Mouse (Mus musculus) ES-Bruce4 (cell line): ENCODE data around the gene Usmg5. TPM values are rescaled to one million over a fixed set of nuclear protein-coding genes. Genes with fewer than 3 reads are reported as not detected.

Source experiments
- H3K27ac ChIP-seq: 2 replicates; pipeline ENCODE4 v1.5.1; 2012; ENCODE audit warnings: low read length, inconsistent platforms; ENCODE audit not compliant: insufficient read depth
- H3K27me3 ChIP-seq: 2 replicates; pipeline ENCODE4 v1.6.1; 2012; ENCODE audit warnings: mild to moderate bottlenecking, low read length, inconsistent platforms; ENCODE audit not compliant: control insufficient read depth, poor library complexity, insufficient read depth, severe bottlenecking
- H3K36me3 ChIP-seq: 2 replicates; pipeline ENCODE4 v1.6.1; 2012; ENCODE audit warnings: inconsistent platforms, mild to moderate bottlenecking, low read length, moderate library complexity; ENCODE audit not compliant: control insufficient read depth, poor library complexity, insufficient read depth, severe bottlenecking
- H3K4me1 ChIP-seq: one replicate; pipeline ENCODE4 v1.8.1; 2011; ENCODE audit warnings: low read length; ENCODE audit not compliant: control insufficient read depth, insufficient read depth
- H3K4me3 ChIP-seq: 2 replicates; pipeline ENCODE4 v1.5.1; 2011; ENCODE audit warnings: low read depth, mild to moderate bottlenecking, low read length
- H3K9ac ChIP-seq: 2 replicates; pipeline ENCODE4 v1.6.1; 2012; ENCODE audit warnings: low read depth, mild to moderate bottlenecking, inconsistent platforms; ENCODE audit not compliant: poor library complexity, severe bottlenecking
- H3K9me3 ChIP-seq: replicated peaks from 2 replicates; pipeline ENCODE4 v1.6.1; 2012; ENCODE audit warnings: mild to moderate bottlenecking, low read length, inconsistent platforms; ENCODE audit not compliant: control insufficient read depth, poor library complexity, insufficient read depth, severe bottlenecking
- CTCF ChIP-seq: IDR thresholded peaks from one replicate; pipeline ENCODE4 v1.8.1; 2011; ENCODE audit warnings: low read depth, low read length
- EP300 ChIP-seq: IDR thresholded peaks from 2 replicates; pipeline ENCODE4 v1.6.1; 2011; ENCODE audit warnings: low read depth, low read length; ENCODE audit not compliant: insufficient read depth
- POLR2A ChIP-seq: IDR thresholded peaks from one replicate; pipeline ENCODE4 v1.8.1; 2011; ENCODE audit warnings: low read length; ENCODE audit not compliant: insufficient read depth
- polyA plus RNA-seq: library from polyadenylated mRNA; stranded (reverse); fragments of >200 nt; gene quantifications from 2 replicates; pipeline ENCODE4 v1.2.4, GENCODE M21; 2011; ENCODE audit warnings: low read depth; ENCODE audit not compliant: missing spikeins, insufficient read depth, insufficient read length

The Usmg5 gene
- polyA plus RNA-seq, 1 experiment: 552 TPM

GRCm38 (mm10) chr19:47040720-47041473 lies 49.5 kb downstream of the Usmg5 start:
- H3K9ac ChIP-seq: no peak overlapping the region
- peaks cover 1% of the 10 kb centered on the region for H3K4me1 ChIP-seq
- TF ChIP-seq POLR2A (no peak), EP300 (no peak), CTCF (no peak)
- H3K4me3 ChIP-seq: no peak overlapping the region
- no peaks in the 10 kb centered on the region for H3K9me3 ChIP-seq
- H3K27me3 ChIP-seq: no peaks in the 10 kb centered on the region
- H3K27ac ChIP-seq: no peak overlapping the region
- H3K36me3 ChIP-seq: peaks cover 72% of the 10 kb centered on the region

- TF ChIP-seq POLR2A: no peak
- TF ChIP-seq EP300: no peak
- TF ChIP-seq CTCF: no peak
- Histone ChIP-seq H3K9ac (no peak overlapping the region), H3K9me3 (no peaks in the 10 kb centered on the region), H3K4me1 (peaks cover 1% of the 10 kb centered on the region), H3K4me3 (no peak overlapping the region), H3K36me3 (peaks cover 72% of the 10 kb centered on the region), H3K27ac (no peak overlapping the region), H3K27me3 (no peaks in the 10 kb centered on the region)
These were observed 53.9 kb downstream of the Usmg5 start for GRCm38 (mm10) chr19:47036596-47036995.

- H3K4me3 ChIP-seq: no peak overlapping the region
- H3K27ac ChIP-seq: no peak overlapping the region
- no peaks in the 10 kb centered on the region for H3K27me3 ChIP-seq
- H3K36me3 ChIP-seq: peaks cover 63% of the 10 kb centered on the region
- H3K9me3 ChIP-seq: no peaks in the 10 kb centered on the region
- no peak overlapping the region for H3K9ac ChIP-seq
- TF ChIP-seq POLR2A (no peak), CTCF (no peak), EP300 (no peak)
- H3K4me1 ChIP-seq: no peaks in the 10 kb centered on the region
These were observed 55.5 kb downstream of the Usmg5 start for GRCm38 (mm10) chr19:47034916-47035315.

Other genes starting within 250 kb of the Usmg5 start
- gene Ina, start 75.9 kb downstream of the Usmg5 start, polyA plus RNA-seq: 21.2 and 21.9 TPM in 2 replicates
- gene Nt5c2, start 75.5 kb downstream of the Usmg5 start, polyA plus RNA-seq: 62.4 and 76.9 TPM in 2 replicates
- gene Pcgf6, start 39.7 kb downstream of the Usmg5 start, polyA plus RNA-seq: 70.7 and 73.2 TPM in 2 replicates
- gene Taf5, start 22.9 kb downstream of the Usmg5 start, polyA plus RNA-seq: 19.4 and 21.8 TPM in 2 replicates
- 41.5 and 42.4 TPM in 2 replicates for gene Pdcd11, start 121 bp upstream of the Usmg5 start, polyA plus RNA-seq
- 0.90 and 0.99 TPM in 2 replicates for gene Calhm2, start 47.6 kb upstream of the Usmg5 start, polyA plus RNA-seq
- gene Calhm1, start 53.6 kb upstream of the Usmg5 start, polyA plus RNA-seq: not detected in 2 replicates
- not detected in 2 replicates for gene Calhm3, start 67.1 kb upstream of the Usmg5 start, polyA plus RNA-seq
- gene Neurl1a, start 88.2 kb upstream of the Usmg5 start, polyA plus RNA-seq: 8.1 and 9.0 TPM in 2 replicates